In genomic region chr1:121528399-121528720, GRCm38 (mm10) we compare ENCODE assay signal across 8 mouse cellular contexts. TPM values are rescaled to one million over a fixed set of nuclear protein-coding genes. Genes with fewer than 3 reads are reported as not detected.
A peak's percentile ranks its signal among the peaks of the same experiment; 100 is the strongest.
DNase-seq lines count a peak whose midpoint lies in the region; ATAC-seq and TF ChIP-seq lines count a peak whose summit lies in the region.

Gene Htr5b, minus strand, starts transcription at chr1:121528465.

- no peak for ATAC-seq in liver, embryonic 12.5 days

- peak within 1 kb of the TSS; percentile 48 for H3K4me2 ChIP-seq in liver, embryonic 12.5 days

- no peak within 1 kb of the TSS for H3K4me3 ChIP-seq in kidney, adult 2 months (ENCODE audit: insufficient read depth, low read depth, low read length)
- H3K4me3 ChIP-seq in hindbrain, embryonic 10.5 days, result peak within 1 kb of the TSS; percentile 52
- H3K4me3 ChIP-seq in liver, embryonic 12.5 days, result peak within 1 kb of the TSS; percentile 17
- no peak within 1 kb of the TSS for H3K4me3 ChIP-seq in cerebellum, adult 2 months (replicated peaks; ENCODE audit: insufficient read depth, low read depth, low read length)

- H3K27me3 ChIP-seq in kidney, adult 2 months (replicated peaks; ENCODE audit: control insufficient read depth, insufficient read depth, low read length), result no peaks in the 10 kb centered on the region
- peaks cover 45% of the 10 kb centered on the region for H3K27me3 ChIP-seq in hindbrain, embryonic 10.5 days (ENCODE audit: insufficient read depth, poor library complexity, severe bottlenecking)
- H3K27me3 ChIP-seq in liver, embryonic 12.5 days (replicated peaks), result peaks cover 42% of the 10 kb centered on the region
- H3K27me3 ChIP-seq in cerebellum, adult 2 months (ENCODE audit: control insufficient read depth, insufficient read depth, low read length), result no peaks in the 10 kb centered on the region

- no peaks in the 10 kb centered on the region for H3K4me1 ChIP-seq in kidney, adult 2 months (ENCODE audit: control insufficient read depth, insufficient read depth, low read length)
- peaks cover 16% of the 10 kb centered on the region for H3K4me1 ChIP-seq in hindbrain, embryonic 10.5 days (replicated peaks)
- peaks cover 7% of the 10 kb centered on the region; the same call in 1 of the 2 replicates for H3K4me1 ChIP-seq in liver, embryonic 12.5 days
- 0 out of 2 replicates have a peak, but pooled peaks cover 3% of the 10 kb centered on the region for H3K4me1 ChIP-seq in cerebellum, adult 2 months (ENCODE audit: control insufficient read depth, insufficient read depth, low read length)

- H3K36me3 ChIP-seq in kidney, adult 2 months (ENCODE audit: control insufficient read depth, insufficient read depth, low read length), result no peaks in the 10 kb centered on the region
- no peaks in the 10 kb centered on the region for H3K36me3 ChIP-seq in hindbrain, embryonic 10.5 days
- no peaks in the 10 kb centered on the region for H3K36me3 ChIP-seq in liver, embryonic 12.5 days

- TF ChIP-seq POLR2A in kidney, adult 2 months (IDR thresholded peaks at IDR 0.05; ENCODE audit: low read depth, low read length), result no peak
- no peak for TF ChIP-seq POLR2A in cerebellum, adult 2 months (IDR thresholded peaks at IDR 0.05; ENCODE audit: borderline replicate concordance, insufficient read depth, low read length)

- TF ChIP-seq CTCF in kidney, adult 2 months (conservative IDR thresholded peaks at IDR 0.05; ENCODE audit: insufficient read depth, insufficient read length, low read depth, low read length), result no peak
- TF ChIP-seq CTCF in cerebellum, adult 2 months (IDR thresholded peaks at IDR 0.05; ENCODE audit: borderline replicate concordance, insufficient read depth, low read depth, low read length), result no peak

- no peaks in the 10 kb centered on the region for H3K9me3 ChIP-seq in hindbrain, embryonic 10.5 days
- H3K9me3 ChIP-seq in liver, embryonic 12.5 days (replicated peaks), result no peaks in the 10 kb centered on the region

- WGBS in kidney, adult 2 months, result 3% methylated on average over 11 of the region's 11 CpGs
- under 1% methylated on average over 11 of the region's 11 CpGs for WGBS in hindbrain, embryonic 10.5 days
- WGBS in liver, embryonic 12.5 days (ENCODE audit: insufficient replicate concordance), result 2% methylated on average over 11 of the region's 11 CpGs
- 4% methylated on average over 11 of the region's 11 CpGs for WGBS in cerebellum, adult 2 months

- H3K27ac ChIP-seq in kidney, adult 2 months (ENCODE audit: insufficient read depth, low read depth, low read length), result no peak within 1 kb of the TSS
- H3K27ac ChIP-seq in hindbrain, embryonic 10.5 days, result no peak within 1 kb of the TSS
- H3K27ac ChIP-seq in liver, embryonic 12.5 days, result no peak within 1 kb of the TSS
- H3K27ac ChIP-seq in cerebellum, adult 2 months (ENCODE audit: insufficient read depth, low read length), result no peak within 1 kb of the TSS

- DNase-seq in kidney, postnatal 14 days, result peak; percentile 14
- no peak for DNase-seq in kidney, adult 2 months
- peak; percentile 40 for DNase-seq in embryo, embryonic 11.5 days (ENCODE audit: low read depth, low spot score)
- peak; percentile 71 for DNase-seq in hindbrain, embryonic 10.5 days (ENCODE audit: low spot score)
- DNase-seq in right cerebral cortex, postnatal 4 days, result peak; percentile 33
- DNase-seq in cerebellum, adult 18-20 months, result no peak
- DNase-seq in cerebellum, adult 2 months, result no peak

- no peak within 1 kb of the TSS for H3K9ac ChIP-seq in liver, embryonic 12.5 days

RNA-seq across cellular contexts. Expression of gene Htr5b, which starts in this region (rescaled TPM):
- not detected in 2 replicates for polyA plus RNA-seq in kidney, adult 2 months (2012; rRNA removed)
- polyA plus RNA-seq in hindbrain, embryonic 10.5 days (2016; fragmentation: Nextera tagmentation; extraction: Ambion mirVana), result 0.08 and 0.14 TPM in 2 replicates
- polyA plus RNA-seq in liver, embryonic 12.5 days (2016; fragmentation: Nextera tagmentation; extraction: Ambion mirVana), result 0.08 TPM in 1 of 2 replicates, not detected in the other
- polyA plus RNA-seq in cerebellum, adult 2 months (2012; rRNA removed), result 0.29 and 2.3 TPM in 2 replicates

Comparison
In these comparisons a context has a peak if more than half of its experiments do, and no peak if none do; other contexts are left out.
1. DNase-seq: peak in kidney, postnatal 14 days (single experiment), embryo, embryonic 11.5 days (single experiment) and right cerebral cortex, postnatal 4 days (single experiment); none in kidney, adult 2 months (single experiment), cerebellum, adult 18-20 months (0 of 2) and cerebellum, adult 2 months (0 of 2).
2. Peak in DNase-seq and H3K4me3 ChIP-seq in hindbrain, embryonic 10.5 days; RNA of the gene not detected or under 1 TPM.